Mouse (Mus musculus): ENCODE measurements around the gene Itsn2.
"Not testable (repeated sequence)": the region's sequence is repeated elsewhere in the genome, so short reads cannot be mapped to it uniquely, and the experiment has no call there.

The Itsn2 gene

DNA sequence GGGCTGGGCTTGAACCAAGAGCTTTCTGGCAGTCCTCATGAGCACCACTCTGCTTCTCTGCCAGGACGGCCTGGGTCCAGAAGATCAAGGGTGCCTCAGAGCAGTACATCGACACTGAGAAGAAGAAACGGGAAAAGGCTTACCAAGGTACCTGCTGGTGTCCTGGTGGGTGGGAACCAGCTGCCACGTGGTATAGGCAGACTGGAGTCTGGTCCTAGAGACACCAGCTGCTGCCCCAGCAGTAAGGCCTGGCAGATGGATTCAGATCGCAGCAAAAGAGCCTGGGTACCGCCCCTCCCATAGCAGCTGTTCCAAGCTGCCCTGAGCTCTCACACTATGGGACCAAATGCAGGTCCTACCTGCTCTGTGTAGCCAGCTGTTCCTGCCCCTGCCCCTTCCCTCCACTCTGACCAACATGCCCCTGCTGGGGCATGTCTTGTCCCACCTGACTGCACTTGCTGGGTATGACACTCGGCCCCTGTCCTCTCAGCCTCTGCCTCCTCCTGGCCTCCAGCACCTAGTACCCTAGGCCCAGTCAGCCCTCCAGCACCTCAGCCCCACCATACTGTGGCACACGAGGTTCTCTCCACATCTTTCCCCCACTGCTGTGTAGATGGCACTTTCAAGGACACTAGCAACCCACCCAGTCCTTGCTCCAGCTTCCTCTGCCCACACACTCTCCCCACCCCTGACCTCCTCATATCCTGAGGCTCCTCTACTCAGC is 116.6 kb downstream of the Itsn2 start:
- DNase-seq (ENCODE audit: low read depth) = no peak

- no peak for DNase-seq (ENCODE audit: low read depth)
Observed at GRCm38 (mm10) chr12:4709926-4710325, 117.5 kb downstream of the Itsn2 start.

DNA sequence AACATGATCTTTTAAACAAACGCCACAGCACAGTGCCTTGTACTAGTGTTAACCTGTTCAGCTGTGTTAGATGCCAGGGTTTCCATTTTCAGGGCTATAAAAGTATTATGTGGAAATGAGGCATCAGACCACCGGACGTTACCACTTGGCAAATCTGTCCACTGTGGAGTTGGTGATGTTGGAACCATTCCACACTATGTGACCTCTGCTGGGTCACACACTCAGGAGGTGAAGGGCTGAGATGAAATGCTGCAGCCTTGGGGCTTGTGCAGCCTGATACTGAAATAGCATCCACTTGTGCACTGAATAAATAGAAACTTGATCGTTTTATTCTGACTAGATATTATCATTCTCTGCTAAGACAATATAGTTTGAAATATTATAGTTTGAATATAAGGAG is 120.9 kb downstream of the Itsn2 start:
- no peak for DNase-seq (ENCODE audit: low read depth)

DNA sequence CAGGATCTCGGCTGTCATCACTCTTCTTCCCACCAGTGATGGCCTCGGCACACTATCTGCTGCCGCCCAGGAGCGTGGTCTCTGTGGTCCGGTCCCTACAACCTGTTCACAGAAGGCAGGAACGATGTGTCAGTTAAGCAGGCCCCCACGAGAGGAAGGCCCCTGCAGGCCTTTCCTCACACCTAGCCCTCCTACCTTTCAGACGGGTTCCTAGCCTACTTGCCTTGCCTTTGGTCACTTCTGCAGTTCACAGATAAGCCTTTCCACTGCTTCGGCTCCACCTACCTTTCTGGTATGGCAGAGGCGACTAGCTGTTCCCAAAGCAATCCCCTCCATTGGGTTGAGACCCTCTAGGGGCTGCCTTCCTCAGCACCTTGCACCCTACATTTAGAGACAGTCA is 123.2 kb downstream of the Itsn2 start:
- DNase-seq (ENCODE audit: low read depth) = no peak

DNA sequence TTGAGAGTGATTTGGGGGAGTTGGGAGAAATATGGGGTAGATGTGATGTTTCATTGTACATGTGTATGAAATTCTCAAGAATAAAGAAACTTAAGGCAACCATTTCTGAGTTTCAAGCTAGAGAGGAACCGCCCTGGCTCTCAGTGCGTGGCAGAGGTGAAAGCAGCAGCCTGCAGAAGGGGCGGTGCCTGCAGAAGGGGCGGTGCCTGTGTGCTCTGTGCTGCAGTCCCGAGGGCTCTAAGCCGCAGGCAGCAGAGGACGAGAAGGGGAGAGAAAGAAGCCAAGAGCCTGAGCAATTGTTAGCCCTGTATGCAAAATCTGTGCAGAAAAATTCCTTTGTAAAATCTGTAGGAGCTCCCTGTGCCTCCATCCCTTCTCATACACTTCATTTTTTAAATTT is 125.0 kb downstream of the Itsn2 start:
- peak; percentile 57 for DNase-seq (ENCODE audit: low read depth)

GRCm38 (mm10) chr12:4719066-4719761 is 126.8 kb downstream of the Itsn2 start:
- DNase-seq (ENCODE audit: low read depth) = no peak

- DNase-seq (ENCODE audit: low read depth) = no peak
Observed at GRCm38 (mm10) chr12:4719762-4720754, 127.6 kb downstream of the Itsn2 start.

- DNase-seq (ENCODE audit: low read depth) = no peak
Observed at GRCm38 (mm10) chr12:4729165-4729564, 136.7 kb downstream of the Itsn2 start.

DNA sequence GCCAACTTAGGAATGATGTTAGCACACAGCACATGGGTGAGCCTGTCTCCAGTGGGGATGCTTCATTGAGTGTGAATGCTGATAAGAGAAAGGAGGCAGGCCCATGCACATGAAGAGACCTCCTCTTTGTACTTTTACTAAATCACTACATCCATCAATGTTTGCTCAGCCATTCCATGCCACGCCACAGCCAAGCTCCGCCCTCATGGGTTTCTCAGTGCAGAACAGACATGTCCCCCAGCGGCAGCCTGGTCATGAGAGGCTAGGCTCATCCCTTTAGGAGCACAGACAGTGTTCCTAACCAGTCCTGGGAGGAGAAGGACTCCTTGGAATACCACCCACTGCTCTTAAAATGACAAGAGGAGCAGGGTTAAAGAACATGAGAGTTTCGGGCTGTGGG is 139.2 kb downstream of the Itsn2 start:
- no peak for DNase-seq (ENCODE audit: low read depth)

GRCm38 (mm10) chr12:4732332-4732731 is 139.9 kb downstream of the Itsn2 start:
- DNase-seq (ENCODE audit: low read depth) = no peak

GRCm38 (mm10) chr12:4738031-4738576 is 145.7 kb downstream of the Itsn2 start, which contains the start of gene Fam228a:
Gene Fam228a (minus strand): TSS chr12:4738430.
- no peak for DNase-seq (ENCODE audit: low read depth)

DNA sequence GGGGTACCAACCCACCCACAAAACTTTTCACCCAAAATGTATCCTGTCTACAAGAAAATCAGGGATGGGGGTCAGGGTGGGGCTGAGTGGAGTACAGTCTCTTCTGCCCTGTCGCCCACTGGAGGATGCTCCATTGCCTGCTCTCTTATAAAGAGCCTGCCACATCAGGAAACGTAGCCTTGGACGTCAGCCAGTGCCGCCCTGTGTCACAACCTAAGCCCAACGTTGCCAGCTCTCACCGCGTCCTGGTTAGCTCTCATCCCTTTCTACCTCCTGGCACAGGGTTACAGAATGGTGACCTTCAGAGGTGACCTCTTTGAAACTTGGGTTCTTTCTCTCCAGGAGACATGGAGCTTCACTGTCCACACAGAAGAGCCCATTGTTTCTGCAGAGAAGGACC is 148.4 kb downstream of the Itsn2 start:
- DNase-seq (ENCODE audit: low read depth) = no peak

DNA sequence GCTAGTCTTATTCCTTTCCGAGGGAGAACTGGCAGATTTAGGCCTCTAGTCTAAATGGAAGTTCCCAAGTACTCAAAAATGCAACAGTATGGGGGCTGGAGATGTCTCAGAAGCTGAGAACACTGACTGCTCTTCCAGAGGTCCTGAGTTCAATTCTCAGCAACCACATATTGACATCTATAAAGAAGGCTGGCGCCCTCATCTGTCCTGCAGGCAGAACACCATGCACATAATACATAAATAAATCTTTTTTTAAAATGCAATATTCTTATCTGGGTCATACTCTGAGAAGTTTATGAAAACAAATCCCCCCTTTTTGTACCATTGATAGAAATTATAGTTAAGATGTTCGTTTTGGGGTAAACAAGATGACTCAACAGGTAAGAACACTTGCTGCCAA is 149.7 kb downstream of the Itsn2 start:
- DNase-seq (ENCODE audit: low read depth) = no peak

GRCm38 (mm10) chr12:4744486-4744885 is 152.0 kb downstream of the Itsn2 start:
- DNase-seq (ENCODE audit: low read depth) = no peak

- not testable (repeated sequence) for DNase-seq (ENCODE audit: low read depth)
Observed at GRCm38 (mm10) chr12:4754451-4754850, 162.0 kb downstream of the Itsn2 start.

GRCm38 (mm10) chr12:4757060-4757459 is 164.6 kb downstream of the Itsn2 start:
- no peak for DNase-seq (ENCODE audit: low read depth)
